Mouse (Mus musculus) E14TG2a.4 (cell line): ENCODE results near the gene Dap.

Source experiments
- CTCF ChIP-seq: conservative IDR thresholded peaks from 2 replicates; pipeline ENCODE4 v1.5.1; 2014; ENCODE audit warnings: low read length
- NANOG ChIP-seq: IDR thresholded peaks from 2 replicates; pipeline ENCODE4 v1.6.1; 2014; ENCODE audit warnings: borderline replicate concordance, low read length, mixed read lengths
- POU5F1 ChIP-seq: IDR thresholded peaks from 2 replicates; pipeline ENCODE4 v1.6.1; 2014; ENCODE audit warnings: low read length, borderline replicate concordance

GRCm38 (mm10) chr15:31186371-31186901 is 37.7 kb upstream of the Dap start:
- no peak for TF ChIP-seq CTCF
- TF ChIP-seq POU5F1, result no peak
- no peak for TF ChIP-seq NANOG
